Mouse (Mus musculus) B cell, adult 2 months (primary cell): ENCODE measurements around the gene Rsph1.
A peak's percentile ranks its signal among the peaks of the same experiment; 100 is the strongest.

Source experiments
- DNase-seq, 2 experiments: peaks; one replicate each; pipeline ENCODE4 v3.0.0; 2022

Gene Rsph1

DNA sequence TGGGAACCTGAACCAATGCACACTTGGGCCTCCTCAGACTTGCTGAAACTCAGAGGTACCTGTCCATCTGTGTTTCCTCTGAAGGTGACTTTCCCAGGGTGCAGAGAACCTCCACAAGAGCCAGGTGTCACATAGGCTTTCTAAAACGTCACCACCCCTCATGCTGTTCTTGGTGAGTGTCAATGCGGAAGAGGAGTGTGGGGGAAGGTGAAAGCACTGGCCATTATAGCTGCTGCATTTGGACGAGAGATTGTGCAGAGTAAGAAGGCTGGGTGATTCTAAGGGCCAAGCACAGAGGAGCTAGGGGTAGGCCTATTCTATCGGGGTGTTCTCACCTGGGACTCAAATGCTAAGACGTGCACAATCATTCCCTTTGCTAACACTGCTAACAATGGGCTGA, 23.2 kb downstream of the Rsph1 start:
- DNase-seq, result no peak

DNA sequence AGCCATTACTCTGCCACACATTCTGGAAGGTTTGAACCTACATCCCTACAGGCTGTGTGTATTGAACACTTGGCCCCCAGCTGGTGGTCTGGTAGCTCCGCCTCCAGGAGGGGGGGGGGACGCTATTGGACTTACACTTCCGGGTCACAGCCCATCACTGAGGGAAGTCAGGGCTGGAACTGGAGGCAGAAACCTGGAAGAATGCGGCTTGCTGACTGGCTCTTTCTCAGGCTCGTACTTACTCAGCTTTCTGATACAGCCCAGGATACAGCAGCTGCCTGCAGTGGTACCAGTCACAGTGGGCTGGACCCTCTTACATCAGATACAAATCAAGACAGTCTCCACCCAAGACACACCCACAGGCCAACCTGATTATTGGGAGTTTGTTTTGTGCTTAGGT, 30.0 kb downstream of the Rsph1 start:
- DNase-seq, result no peak

DNA sequence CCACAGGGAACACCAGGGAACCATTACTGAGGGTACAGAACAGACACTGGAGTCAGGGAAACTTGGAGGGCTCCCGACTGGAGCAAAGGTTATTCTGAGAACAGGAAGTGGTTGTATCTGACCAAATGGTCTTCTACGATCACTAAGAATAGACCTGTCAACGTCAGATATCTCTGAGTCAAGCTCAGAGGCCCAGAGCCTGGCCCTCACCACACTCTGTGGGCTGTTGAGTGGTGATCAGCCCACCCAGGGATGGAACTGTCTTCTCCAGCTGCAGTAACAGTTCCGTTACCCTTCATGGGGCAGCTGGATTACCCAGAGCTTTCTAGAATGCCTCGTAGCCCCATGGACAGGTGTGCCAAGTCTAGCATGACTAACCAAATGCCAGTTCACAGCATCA, 31.9 kb downstream of the Rsph1 start:
- DNase-seq, result no peak

DNA sequence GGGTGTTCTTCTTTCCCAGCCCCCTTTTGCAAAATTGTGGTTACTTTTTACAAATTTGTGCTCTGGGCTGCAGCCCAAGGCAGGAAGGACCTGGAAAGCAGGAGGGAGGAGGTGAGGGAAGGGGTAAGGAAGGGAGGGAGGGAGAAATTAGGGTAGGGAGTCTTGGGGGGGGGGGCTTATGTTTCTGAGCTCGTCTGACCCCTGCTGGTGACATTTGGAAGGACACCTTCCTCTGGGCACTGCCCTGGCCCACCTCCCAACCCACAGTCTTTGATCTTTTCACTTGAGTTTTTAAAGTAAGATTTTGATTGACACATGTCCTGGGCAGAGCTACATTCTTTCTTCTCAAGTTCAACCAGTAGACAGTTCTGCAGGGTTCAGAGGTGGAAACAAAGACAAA, 34.4 kb downstream of the Rsph1 start:
- peak; percentile 67 to 71 for DNase-seq

DNA sequence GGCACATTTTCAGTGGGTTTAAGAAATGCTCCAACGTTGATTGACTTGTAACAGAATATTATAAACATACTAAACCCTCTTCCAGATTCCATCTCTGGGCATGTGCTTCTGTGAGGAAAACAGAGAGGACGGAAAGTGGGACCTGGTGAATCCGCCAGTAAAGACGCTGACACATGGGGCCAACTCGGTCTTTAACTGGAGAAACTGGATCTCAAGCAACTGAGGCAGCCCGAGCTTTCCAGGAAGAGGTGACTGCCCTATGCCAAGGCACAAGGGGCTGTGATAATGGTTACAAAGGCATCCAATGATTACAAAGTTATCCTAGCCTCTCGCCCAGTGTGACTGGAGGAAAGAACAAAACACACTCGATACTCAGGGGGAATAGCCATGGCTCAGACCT, 36.0 kb downstream of the Rsph1 start:
- DNase-seq, result no peak

DNA sequence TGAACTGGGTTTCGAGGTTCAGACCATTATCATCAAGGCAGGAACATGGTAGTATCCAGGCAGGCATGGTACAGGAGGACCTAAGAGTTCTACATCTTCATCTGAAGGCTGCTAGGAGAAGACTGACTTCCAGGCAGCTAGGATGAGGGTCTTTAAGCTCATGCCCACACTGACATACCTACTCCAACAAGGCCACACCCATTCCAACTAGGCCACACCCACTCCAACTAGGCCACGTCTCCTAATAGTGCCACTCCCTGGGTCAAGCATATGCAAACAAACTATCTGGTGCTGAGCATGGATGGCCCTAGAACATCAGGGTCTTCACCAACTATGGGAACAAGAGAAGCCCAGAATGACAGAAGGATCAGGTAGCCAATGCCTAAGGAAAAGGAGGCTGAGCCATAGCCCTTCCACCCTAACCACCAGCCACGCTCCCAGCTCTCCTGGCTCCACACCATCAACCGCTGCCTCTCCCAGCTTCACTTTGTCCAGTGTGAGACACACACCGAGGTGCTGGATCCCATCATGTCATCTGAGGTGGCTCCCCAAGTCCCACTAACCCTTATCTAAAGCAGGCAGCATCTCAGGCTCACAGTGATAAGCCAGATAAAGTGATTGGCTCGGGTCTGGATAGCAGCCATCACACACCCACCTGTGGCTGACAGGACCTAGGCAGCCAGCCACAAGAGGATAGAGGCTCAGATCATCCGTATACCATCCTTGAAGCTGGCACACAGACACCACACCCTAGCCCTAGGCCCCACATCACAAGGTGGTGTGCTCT, 38.8 kb downstream of the Rsph1 start:
- DNase-seq, result no peak

DNA sequence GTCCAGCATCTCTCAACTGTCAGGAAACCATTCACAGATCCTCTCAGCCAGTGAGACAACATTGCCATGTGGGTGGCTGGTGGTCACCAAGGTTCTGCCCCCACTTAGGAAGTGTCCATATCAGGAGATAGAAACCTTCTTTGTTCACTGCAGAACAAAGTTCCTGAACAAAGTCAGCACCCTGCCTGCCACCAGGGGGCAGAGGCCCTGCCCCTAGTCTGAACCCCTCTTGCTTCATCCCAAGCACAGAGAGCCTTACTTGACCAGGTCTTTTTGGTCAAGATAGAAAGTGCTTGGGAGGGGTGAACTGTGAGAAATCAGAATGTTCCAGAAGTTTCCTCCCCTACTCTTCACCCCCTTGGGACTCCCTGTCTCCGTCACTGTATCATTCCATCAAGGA, 41.3 kb downstream of the Rsph1 start:
- DNase-seq, result peak in 1 of 2 experiments; percentile 31

DNA sequence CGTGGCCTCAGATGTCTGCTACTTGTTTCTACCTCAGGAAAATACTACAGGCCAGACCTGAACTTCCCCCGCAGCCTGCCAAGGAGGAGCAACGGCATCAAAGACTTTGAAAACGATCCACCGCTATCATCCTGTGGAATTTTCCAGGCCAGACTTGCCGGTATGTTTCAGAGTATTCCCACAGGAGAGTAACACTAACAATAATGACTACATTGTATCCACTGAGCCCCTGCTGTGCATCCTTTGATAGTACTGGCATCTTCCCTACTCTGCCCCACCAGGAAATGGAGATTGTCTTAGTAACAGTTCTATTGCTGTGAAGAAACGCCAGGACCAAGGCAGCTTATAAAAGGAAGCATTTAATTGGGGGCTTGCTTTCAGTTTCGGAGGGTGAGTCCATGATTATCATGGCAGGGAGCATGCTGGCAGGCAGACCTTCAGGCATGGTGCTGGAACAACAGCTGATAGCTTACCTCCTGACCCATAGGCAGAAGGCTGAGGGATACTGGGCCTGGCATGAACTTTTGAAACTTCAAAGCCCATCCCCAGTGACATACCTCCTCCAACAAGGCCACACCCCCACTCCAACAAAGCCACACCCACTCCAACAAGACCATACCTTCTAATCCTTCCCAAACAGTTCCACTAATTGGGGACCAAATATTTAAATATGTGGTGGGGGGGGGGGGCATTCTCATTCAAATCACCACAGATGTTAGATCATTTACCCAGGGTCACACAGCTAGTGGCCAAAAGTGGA, 44.8 kb downstream of the Rsph1 start:
- DNase-seq, result no peak

DNA sequence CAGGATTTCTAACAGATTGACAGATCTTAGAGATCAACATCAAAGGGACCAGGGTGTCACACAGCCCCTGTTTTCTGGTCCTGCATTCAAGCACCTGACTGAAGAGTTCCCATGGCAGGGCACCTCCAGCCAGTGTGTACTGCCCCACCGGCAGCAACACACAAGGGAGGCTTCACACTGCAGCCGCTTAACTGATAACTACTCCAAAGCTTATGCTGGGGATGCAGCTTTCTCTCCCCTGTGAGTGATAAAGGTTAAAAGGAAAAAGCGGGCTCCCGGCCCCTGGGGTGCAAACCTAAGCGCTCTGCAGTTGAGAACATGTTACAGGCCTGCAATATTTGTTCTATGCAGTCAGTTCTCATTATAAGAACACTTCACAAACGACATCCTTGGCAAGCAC, 45.4 kb downstream of the Rsph1 start:
- DNase-seq, result no peak

DNA sequence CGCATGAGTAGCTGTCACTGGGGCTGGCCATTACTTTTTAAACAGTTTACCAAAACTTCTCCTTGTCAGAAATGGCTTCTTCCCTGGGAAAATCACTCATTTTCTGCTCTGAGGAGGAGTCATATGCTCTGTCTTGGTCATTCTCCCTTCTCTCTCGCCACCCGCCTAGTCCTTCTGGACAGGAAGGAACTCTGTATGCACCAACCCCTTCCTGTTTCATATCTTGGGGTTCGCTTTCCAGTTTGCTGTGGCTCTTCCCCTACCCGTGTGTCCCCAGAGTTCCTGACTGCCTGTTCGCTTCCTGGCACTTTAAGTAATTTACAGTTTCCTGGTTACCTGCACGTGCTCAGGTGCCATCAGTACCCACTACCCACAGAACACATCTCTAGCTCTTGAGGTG, 50.3 kb downstream of the Rsph1 start:
- DNase-seq, result peak in 1 of 2 experiments; percentile 9

DNA sequence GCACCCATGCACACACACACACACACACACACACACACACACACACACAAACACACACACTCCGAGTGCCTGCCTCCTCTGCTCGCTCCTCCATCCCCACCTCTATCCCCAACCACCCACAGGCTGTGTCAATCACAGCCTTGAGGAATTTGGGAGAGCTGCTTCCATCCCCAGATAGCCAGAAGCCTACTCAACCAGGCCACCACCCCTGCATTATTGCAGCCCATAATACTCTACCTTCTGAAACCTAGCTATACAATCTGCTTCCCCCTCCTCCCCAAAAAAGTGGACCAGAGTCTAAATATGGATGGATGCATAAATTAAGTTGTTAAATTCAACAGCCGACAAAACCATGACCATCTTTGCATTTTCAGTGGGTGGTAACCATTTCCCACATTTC, 50.8 kb downstream of the Rsph1 start:
- peak in 1 of 2 experiments; percentile 51 for DNase-seq

DNA sequence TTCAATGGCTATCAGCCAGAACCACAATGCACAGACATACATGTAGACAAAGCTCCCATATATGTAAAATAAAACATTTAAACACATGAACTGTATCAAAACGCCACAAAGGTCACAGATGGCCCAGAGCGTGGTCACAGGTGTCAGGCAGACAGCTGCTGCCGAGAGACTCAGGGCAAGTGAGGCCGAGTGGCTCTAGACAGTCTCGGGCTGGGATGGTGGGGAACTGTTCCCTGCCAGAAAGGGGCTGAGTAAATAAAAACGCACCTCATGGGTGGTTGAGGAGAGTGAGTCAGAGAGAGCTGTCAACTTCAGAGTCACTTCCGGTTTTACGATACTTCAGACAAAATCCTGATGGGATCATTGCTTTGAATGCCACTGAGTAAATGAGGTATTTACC, 52.6 kb downstream of the Rsph1 start:
- peak; percentile 42 to 49 for DNase-seq

DNA sequence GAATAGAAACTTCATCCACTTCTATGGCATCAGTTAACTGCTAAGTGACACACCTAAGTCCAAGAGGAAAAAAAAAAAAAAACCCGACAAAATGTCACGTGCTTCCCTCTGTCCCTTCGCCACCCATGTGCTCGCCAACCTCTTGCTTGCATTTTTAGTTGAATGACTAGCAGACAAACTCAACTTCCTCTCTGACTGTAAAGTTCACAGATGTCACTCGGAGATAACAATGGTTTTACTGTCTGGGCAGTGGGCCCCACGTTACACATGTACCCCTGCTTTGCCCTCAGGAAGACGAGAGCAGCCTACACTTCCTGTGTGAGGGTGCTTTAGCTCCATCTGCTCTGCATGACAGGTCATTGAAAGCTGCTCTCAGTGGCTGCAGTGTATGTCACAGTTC, 53.3 kb downstream of the Rsph1 start:
- DNase-seq, result peak; percentile 51 to 54

DNA sequence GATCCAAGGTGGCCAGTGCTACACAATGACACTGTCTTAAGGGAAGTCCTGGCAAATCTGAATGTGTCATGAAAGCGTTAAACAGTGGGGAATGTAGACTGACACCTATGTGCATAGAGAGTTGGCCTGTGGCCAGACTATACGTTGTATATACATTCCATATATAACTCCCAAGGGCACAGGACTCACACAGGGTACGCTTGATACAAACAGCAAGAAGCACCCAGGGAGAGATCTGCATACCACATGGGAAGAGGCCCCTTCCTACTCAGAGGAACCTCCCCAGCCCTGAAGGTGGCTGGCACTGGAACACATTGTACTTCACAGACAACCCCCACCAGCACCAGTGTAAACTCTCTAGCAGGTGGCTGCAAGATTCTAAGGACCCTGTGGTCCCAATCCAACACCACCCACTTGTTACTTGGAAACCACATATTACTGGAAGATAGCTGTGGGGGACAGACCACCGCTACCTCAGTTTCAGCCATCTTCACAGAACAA, 54.3 kb downstream of the Rsph1 start:
- no peak for DNase-seq

DNA sequence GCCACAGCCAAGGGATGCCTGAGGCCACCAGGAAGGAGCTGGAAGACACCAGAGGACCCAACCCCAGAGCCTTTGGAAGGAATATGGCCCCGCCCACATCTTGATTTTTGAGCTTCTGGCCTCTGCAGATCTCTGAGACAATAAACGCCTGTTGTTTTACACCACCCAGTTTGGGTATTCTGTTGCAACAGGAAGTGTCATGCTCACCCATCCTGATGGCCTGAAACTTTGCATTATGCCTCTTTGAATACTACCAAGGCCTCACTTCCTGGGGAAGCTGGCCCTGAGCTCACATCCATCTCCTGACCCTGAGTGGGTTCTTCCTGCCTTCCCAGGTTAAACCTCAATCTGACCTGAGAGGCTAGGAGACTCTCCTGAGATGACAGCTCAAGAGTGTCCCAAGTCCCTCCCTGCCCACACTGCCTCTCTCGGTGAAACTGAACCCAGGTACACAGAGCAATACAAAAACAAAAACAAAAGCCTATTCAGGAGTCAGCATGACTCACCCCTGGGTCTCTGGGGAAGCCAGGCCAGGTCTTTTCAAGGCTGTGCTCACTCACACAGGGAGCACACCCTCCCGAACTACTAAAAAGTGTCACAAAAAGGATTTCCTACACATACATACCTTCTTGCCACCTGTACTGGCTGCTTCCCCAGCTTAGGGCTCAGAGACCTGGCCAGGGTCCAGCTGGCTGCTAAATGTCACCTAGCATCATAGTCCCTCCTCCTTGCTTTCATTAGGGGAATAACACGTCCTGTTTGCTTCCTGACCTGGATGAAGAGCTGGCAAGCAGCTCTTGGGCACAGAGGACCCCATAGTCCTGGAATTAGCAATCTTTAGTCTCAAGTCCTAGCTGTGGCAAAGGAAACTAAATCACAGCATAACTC, 60.9 kb downstream of the Rsph1 start:
- DNase-seq, result peak in 1 of 2 experiments; percentile 42

DNA sequence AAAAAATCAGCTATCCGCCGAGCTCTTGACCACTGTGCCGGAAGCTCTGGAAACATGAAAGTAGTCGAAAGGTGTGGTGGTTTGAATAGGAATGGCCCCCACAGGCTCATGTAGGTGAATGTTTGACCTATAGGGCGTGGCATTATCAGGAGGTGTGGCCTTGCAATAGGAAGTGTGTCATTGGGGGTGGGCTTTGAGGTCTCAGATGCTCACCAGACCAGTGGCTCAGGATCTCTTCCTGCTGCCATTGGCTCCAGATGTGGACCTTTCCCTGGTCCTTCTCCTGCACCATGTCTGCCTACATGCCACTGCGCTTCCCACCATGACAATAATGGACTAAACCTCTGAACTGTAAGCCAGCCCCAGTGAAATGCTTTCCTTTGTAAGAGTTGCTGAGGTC, 65.3 kb downstream of the Rsph1 start:
- DNase-seq, result no peak

DNA sequence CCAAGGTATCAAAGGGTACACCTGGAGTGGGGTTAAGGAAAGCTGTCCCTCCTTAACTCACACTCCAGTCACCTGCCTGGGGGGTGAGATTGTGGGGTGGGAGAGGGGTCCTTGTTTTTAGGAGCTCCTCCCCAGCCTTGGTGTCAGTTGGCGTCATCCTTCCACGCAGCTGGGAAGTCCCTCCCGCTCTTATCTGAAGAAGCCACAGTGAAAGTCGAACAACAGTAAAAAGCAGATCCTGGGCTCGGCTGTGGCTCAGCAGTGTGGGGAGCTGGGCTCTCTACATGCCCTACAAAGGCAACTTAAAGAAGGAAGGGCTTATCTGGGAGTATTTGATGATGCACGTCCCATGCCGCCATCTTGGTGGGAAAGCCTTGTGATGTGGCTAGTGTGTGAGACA, 66.9 kb downstream of the Rsph1 start:
- no peak for DNase-seq

DNA sequence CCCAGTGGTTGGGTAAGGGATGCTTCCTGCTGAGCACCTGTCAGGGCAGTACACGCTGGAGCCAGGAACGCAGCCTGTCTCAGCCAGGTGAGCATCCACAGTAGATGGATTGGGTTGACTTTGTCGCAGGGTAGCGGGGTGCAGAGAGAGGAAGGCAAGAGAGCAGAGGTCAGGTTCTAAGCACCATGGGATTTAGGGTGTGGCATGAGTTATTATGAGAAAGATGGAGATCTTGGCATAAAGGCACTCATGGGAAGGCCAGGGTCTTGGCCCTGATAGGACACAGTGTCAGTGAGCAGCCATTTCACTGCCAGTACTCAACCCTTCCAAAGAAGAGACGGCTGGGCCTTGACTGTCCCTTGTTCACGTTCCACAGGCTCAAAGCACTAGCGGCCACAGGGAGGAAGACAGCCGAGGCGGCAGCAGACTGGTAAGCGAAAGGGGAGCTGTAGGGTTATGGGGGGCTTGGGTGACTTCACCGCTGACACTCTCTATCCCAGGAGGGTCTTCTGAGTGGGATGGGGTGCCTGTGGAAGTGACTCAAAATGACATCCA, 67.7 kb downstream of the Rsph1 start:
- no peak for DNase-seq

DNA sequence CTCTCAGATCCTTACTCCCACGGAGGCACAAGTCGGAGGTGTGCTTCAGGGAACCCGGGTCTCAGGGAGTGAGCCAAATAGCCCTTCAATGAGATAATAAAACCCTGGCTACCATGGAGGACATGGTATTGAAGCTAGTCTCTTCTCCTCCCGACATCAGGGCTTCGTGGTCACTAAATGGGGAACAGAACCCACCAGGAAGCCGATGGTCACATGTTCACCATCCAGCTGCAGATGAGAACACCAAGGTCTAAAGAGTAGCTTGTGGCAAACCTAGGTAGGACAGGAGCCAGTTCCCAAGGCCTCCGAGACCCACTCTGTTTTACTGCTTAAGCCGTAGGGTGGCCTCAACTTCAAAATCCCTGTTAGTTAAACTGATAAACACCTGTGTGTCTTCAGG, 68.5 kb downstream of the Rsph1 start:
- no peak for DNase-seq

DNA sequence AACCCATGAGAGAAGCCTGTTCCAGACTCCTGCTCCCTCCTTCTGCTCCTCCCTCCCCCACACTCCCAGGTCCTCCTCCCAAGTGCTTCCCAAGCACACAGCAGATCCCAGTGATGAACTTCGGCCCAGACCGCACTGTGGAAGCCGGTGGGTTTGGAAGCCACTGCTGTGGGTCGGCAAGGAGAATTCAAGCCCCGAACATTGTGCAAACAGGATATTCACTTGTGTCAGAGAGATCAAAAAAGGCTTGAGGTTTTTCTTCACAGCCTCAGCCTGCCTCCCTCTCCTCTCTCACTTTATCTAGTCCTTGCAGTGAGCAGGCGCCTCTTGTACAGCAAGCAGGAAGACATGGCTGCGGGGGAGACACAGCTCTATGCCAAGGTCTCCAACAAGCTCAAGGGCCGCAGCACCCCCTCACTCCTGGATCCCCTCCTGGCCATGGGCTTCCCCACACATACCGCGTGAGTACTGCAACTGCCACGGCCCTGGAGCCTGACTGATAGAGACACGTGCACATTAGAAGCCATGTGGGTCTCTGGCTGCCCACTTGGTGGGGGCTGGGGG, 69.3 kb downstream of the Rsph1 start, which contains the start of gene Ubash3a:
Ubash3a (plus strand) TSS at position 103 of the 564 bp plus-strand sequence.
- no peak for DNase-seq
